Comparison of ENCODE assay signal across 16 mouse cellular contexts in genomic region chr7:34235602-34236001, GRCm38 (mm10). TPM values are rescaled to one million over a fixed set of nuclear protein-coding genes. Genes with fewer than 3 reads are reported as not detected.
"Had no signal": no experiment of that assay in that cellular context is flagged by ENCODE, and none has a peak within 500 bp of the region (broad histone marks: within the 10 kb centered on the region; RNA-seq: fewer than 3 reads in every experiment).

No protein-coding gene starts in this region.

- DNase-seq: kidney, postnatal 10 days; liver, embryonic 13.5 days; lung, adult 18-20 months; thymus, postnatal 36 days had no signal

- H3K27me3 ChIP-seq: limb, embryonic 15.5 days; liver, embryonic 13.5 days; midbrain, embryonic 12.5 days; neural tube, embryonic 15.5 days had no signal

- H3K9ac ChIP-seq: limb, embryonic 15.5 days had no signal

- H3K9me3 ChIP-seq: limb, embryonic 15.5 days; liver, embryonic 13.5 days; midbrain, embryonic 12.5 days; neural tube, embryonic 15.5 days had no signal

RNA-seq across cellular contexts. Expression of gene Gm6096, which starts 15.2 kb away (rescaled TPM):
- total RNA-seq: layer of hippocampus, postnatal 25 days; left cerebral cortex, adult 8-10 months; left cerebral cortex, postnatal 25 days; megakaryocyte-erythroid progenitor cell, adult 5-6 weeks had no signal
- polyA plus RNA-seq: kidney, embryonic 14.5 days; large intestine, adult 2 months; limb, embryonic 11.5 days; limb, embryonic 15.5 days; liver, embryonic 13.5 days; lung, embryonic 16.5 days; neural tube, embryonic 15.5 days; thymus, postnatal 0 days had no signal
